Mouse (Mus musculus) neural tube, embryonic 13.5 days (tissue): Measurements from ENCODE around the gene Slc39a11. TPM values are rescaled to one million over a fixed set of nuclear protein-coding genes. Genes with fewer than 3 reads are reported as not detected.

Experiments used
- ATAC-seq: fragments of 200-750 bp; cut with Nextera tagmentation; 2 replicates; pipeline ENCODE4 v1.8.0; 2017; ENCODE audit warnings: low read depth, mild to moderate bottlenecking, moderate TSS enrichment, moderate library complexity
- H3K27ac ChIP-seq: fragments of 300-500 bp; sonication (generic); replicated peaks from 2 replicates; pipeline ENCODE4 v1.5.1; 2015; ENCODE audit warnings: moderate library complexity, mild to moderate bottlenecking, inconsistent platforms
- H3K27me3 ChIP-seq: fragments of 300-500 bp; sonication (generic); 2 replicates; pipeline ENCODE4 v1.6.1; 2015; ENCODE audit warnings: mild to moderate bottlenecking, inconsistent platforms
- H3K36me3 ChIP-seq: fragments of 300-500 bp; sonication (generic); 2 replicates; pipeline ENCODE4 v1.6.1; 2015; ENCODE audit warnings: mild to moderate bottlenecking, inconsistent platforms
- H3K4me1 ChIP-seq: fragments of 300-500 bp; sonication (generic); replicated peaks from 2 replicates; pipeline ENCODE4 v1.6.1; 2015; ENCODE audit warnings: inconsistent platforms
- H3K4me2 ChIP-seq: fragments of 300-500 bp; sonication (generic); 2 replicates; pipeline ENCODE4 v1.6.1; 2015; ENCODE audit warnings: inconsistent platforms, mild to moderate bottlenecking, moderate library complexity
- H3K4me3 ChIP-seq: fragments of 300-500 bp; sonication (generic); 2 replicates; pipeline ENCODE4 v1.5.1; 2015; ENCODE audit warnings: mild to moderate bottlenecking, inconsistent platforms
- H3K9ac ChIP-seq: fragments of 300-500 bp; sonication (generic); 2 replicates; pipeline ENCODE4 v1.6.1; 2015; ENCODE audit warnings: moderate library complexity, mild to moderate bottlenecking, inconsistent platforms
- H3K9me3 ChIP-seq: fragments of 300-500 bp; sonication (generic); 2 replicates; pipeline ENCODE4 v1.6.1; 2016; ENCODE audit warnings: inconsistent platforms
- WGBS: fragments of 180-500 bp; shearing (Covaris S2); methylation state at CpG from one replicate; pipeline ENCODE4 v1.1.7; 2015; 5-methylcytosine and 5-hydroxymethylcytosine counted together
- polyA plus RNA-seq: library from polyadenylated mRNA; unstranded; fragments of >200 nt; fragmentation: Nextera tagmentation; extraction: Ambion mirVana; gene quantifications from 2 replicates; pipeline ENCODE4 v1.2.1, GENCODE M21; 2015

Slc39a11 gene
- polyA plus RNA-seq, 1 experiment from 2014 or later = 26.8 TPM

- WGBS = 70% methylated on average over 9 of the region's 9 CpGs
- Histone ChIP-seq H3K27me3 (no peaks in the 10 kb centered on the region), H3K4me3 (no peak overlapping the region), H3K4me2 (no peak overlapping the region), H3K9me3 (no peaks in the 10 kb centered on the region), H3K4me1 (peaks cover 11% of the 10 kb centered on the region; the same call in 1 of the 2 replicates), H3K9ac (no peak overlapping the region), H3K27ac (no peak overlapping the region), H3K36me3 (no peaks in the 10 kb centered on the region; the same call in 1 of the 2 replicates)
- no peak for ATAC-seq
Observed at GRCm38 (mm10) chr11:113246475-113246874, 403.4 kb downstream of the Slc39a11 start.

- ATAC-seq = peak; percentile 56; the same call in 1 of the 2 replicates
- no peaks in the 10 kb centered on the region for H3K27me3 ChIP-seq
- H3K27ac ChIP-seq = peak overlapping the region; percentile 24; the same call in 1 of the 2 replicates
- no peak overlapping the region for H3K9ac ChIP-seq
- no peak overlapping the region for H3K4me2 ChIP-seq
- H3K4me1 ChIP-seq = peaks cover 11% of the 10 kb centered on the region; the same call in 1 of the 2 replicates
- no peaks in the 10 kb centered on the region for H3K9me3 ChIP-seq
- H3K36me3 ChIP-seq = no peaks in the 10 kb centered on the region; the same call in 1 of the 2 replicates
- no peak overlapping the region for H3K4me3 ChIP-seq
- 64% methylated on average over 10 of the region's 10 CpGs for WGBS
Observed at GRCm38 (mm10) chr11:113245666-113246065, 404.2 kb downstream of the Slc39a11 start.

GRCm38 (mm10) chr11:113234432-113234831 lies 415.4 kb downstream of the Slc39a11 start:
- Histone ChIP-seq H3K4me3 (no peak overlapping the region), H3K9me3 (no peaks in the 10 kb centered on the region), H3K4me2 (no peak overlapping the region), H3K27ac (no peak overlapping the region), H3K27me3 (no peaks in the 10 kb centered on the region), H3K9ac (no peak overlapping the region), H3K36me3 (no peaks in the 10 kb centered on the region), H3K4me1 (peaks cover 25% of the 10 kb centered on the region)
- 95% methylated on average over 2 of the region's 2 CpGs for WGBS
- ATAC-seq = no peak

GRCm38 (mm10) chr11:113232049-113232448 lies 417.8 kb downstream of the Slc39a11 start:
- Histone ChIP-seq H3K27ac (no peak overlapping the region), H3K9me3 (no peaks in the 10 kb centered on the region), H3K27me3 (no peaks in the 10 kb centered on the region), H3K4me1 (peaks cover 25% of the 10 kb centered on the region), H3K4me3 (no peak overlapping the region), H3K9ac (peak overlapping the region; percentile 17; the same call in 1 of the 2 replicates), H3K36me3 (no peaks in the 10 kb centered on the region), H3K4me2 (no peak overlapping the region)
- no peak for ATAC-seq
- WGBS = 11% methylated on average over 6 of the region's 6 CpGs

- Histone ChIP-seq H3K9ac (no peak overlapping the region), H3K4me1 (peaks cover 25% of the 10 kb centered on the region), H3K4me3 (no peak overlapping the region), H3K4me2 (no peak overlapping the region), H3K9me3 (no peaks in the 10 kb centered on the region), H3K27ac (peak overlapping the region; percentile 54; the same call in 1 of the 2 replicates), H3K36me3 (no peaks in the 10 kb centered on the region), H3K27me3 (no peaks in the 10 kb centered on the region)
- ATAC-seq = peak; percentile 76; the same call in 1 of the 2 replicates
- 18% methylated on average over 6 of the region's 6 CpGs for WGBS
Observed at GRCm38 (mm10) chr11:113230410-113231132, 419.3 kb downstream of the Slc39a11 start.

GRCm38 (mm10) chr11:113225748-113226147 lies 424.1 kb downstream of the Slc39a11 start:
- 28% methylated on average over 3 of the region's 3 CpGs for WGBS
- Histone ChIP-seq H3K27ac (no peak overlapping the region), H3K27me3 (no peaks in the 10 kb centered on the region), H3K4me2 (no peak overlapping the region), H3K9me3 (no peaks in the 10 kb centered on the region), H3K4me3 (no peak overlapping the region), H3K4me1 (peaks cover 47% of the 10 kb centered on the region), H3K36me3 (no peaks in the 10 kb centered on the region), H3K9ac (no peak overlapping the region)
- no peak for ATAC-seq

- peak overlapping the region; percentile 55 for H3K27ac ChIP-seq
- no peak overlapping the region for H3K4me3 ChIP-seq
- no peak for ATAC-seq
- H3K4me2 ChIP-seq = no peak overlapping the region
- no peaks in the 10 kb centered on the region for H3K27me3 ChIP-seq
- no peaks in the 10 kb centered on the region for H3K36me3 ChIP-seq
- 4% methylated on average over 4 of the region's 4 CpGs for WGBS
- H3K4me1 ChIP-seq = peaks cover 40% of the 10 kb centered on the region
- H3K9ac ChIP-seq = no peak overlapping the region
- H3K9me3 ChIP-seq = no peaks in the 10 kb centered on the region
Observed at GRCm38 (mm10) chr11:113223756-113224323, 426.0 kb downstream of the Slc39a11 start.

- peak overlapping the region; percentile 84 for H3K27ac ChIP-seq
- H3K4me2 ChIP-seq = peak overlapping the region; percentile 36
- ATAC-seq = peak; percentile 91
- H3K36me3 ChIP-seq = no peaks in the 10 kb centered on the region
- H3K4me1 ChIP-seq = peaks cover 40% of the 10 kb centered on the region
- no peaks in the 10 kb centered on the region for H3K9me3 ChIP-seq
- H3K9ac ChIP-seq = no peak overlapping the region
- WGBS = 9% methylated on average over 18 of the region's 18 CpGs
- H3K27me3 ChIP-seq = no peaks in the 10 kb centered on the region
- H3K4me3 ChIP-seq = no peak overlapping the region
Observed at GRCm38 (mm10) chr11:113221267-113222195, 428.3 kb downstream of the Slc39a11 start.

GRCm38 (mm10) chr11:113220649-113221048 lies 429.2 kb downstream of the Slc39a11 start:
- WGBS = 48% methylated on average over 2 of the region's 2 CpGs
- Histone ChIP-seq H3K36me3 (no peaks in the 10 kb centered on the region), H3K9me3 (no peaks in the 10 kb centered on the region), H3K27me3 (no peaks in the 10 kb centered on the region), H3K4me2 (no peak overlapping the region), H3K4me1 (peaks cover 40% of the 10 kb centered on the region), H3K9ac (no peak overlapping the region), H3K4me3 (no peak overlapping the region), H3K27ac (peak overlapping the region; percentile 84)
- ATAC-seq = no peak; the same call in 1 of the 2 replicates

- WGBS = 81% methylated on average over 7 of the region's 7 CpGs
- ATAC-seq = no peak
- no peak overlapping the region for H3K27ac ChIP-seq
- no peak overlapping the region for H3K4me3 ChIP-seq
- no peak overlapping the region for H3K9ac ChIP-seq
- H3K27me3 ChIP-seq = no peaks in the 10 kb centered on the region
- no peak overlapping the region for H3K4me2 ChIP-seq
- H3K36me3 ChIP-seq = no peaks in the 10 kb centered on the region
- no peaks in the 10 kb centered on the region for H3K4me1 ChIP-seq
- H3K9me3 ChIP-seq = no peaks in the 10 kb centered on the region
Observed at GRCm38 (mm10) chr11:113214741-113215140, 435.1 kb downstream of the Slc39a11 start.

GRCm38 (mm10) chr11:113212390-113213025 lies 437.4 kb downstream of the Slc39a11 start:
- no peak for ATAC-seq
- Histone ChIP-seq H3K9ac (no peak overlapping the region), H3K27ac (no peak overlapping the region), H3K4me1 (no peaks in the 10 kb centered on the region), H3K27me3 (no peaks in the 10 kb centered on the region), H3K4me2 (no peak overlapping the region), H3K4me3 (no peak overlapping the region), H3K36me3 (no peaks in the 10 kb centered on the region), H3K9me3 (no peaks in the 10 kb centered on the region)
- 66% methylated on average over 13 of the region's 13 CpGs for WGBS
